Mouse (Mus musculus): Measurements from ENCODE around the gene Ltbp2.

The Ltbp2 gene

DNA sequence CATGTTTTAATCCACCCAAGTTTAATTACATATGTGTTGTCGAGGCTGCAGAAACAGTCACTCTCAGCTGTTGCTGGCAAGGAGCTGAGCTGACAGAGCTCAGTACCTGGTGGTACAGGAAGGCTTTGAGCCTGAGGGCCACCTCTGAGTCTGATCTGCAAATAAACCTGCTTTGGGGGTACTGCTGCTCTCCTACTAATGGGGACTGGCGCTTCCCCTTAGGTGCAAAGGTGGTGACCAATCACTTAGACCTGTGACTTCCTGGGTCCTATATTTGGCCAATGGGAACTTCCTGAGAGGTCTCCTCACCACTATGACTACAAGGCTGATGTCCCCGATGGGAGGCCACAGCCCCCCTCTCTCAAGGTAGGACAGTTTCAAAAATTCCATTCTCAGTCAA lies 35.6 kb downstream of the Ltbp2 start:
- no peak for DNase-seq (ENCODE audit: low read depth, low spot score)

DNA sequence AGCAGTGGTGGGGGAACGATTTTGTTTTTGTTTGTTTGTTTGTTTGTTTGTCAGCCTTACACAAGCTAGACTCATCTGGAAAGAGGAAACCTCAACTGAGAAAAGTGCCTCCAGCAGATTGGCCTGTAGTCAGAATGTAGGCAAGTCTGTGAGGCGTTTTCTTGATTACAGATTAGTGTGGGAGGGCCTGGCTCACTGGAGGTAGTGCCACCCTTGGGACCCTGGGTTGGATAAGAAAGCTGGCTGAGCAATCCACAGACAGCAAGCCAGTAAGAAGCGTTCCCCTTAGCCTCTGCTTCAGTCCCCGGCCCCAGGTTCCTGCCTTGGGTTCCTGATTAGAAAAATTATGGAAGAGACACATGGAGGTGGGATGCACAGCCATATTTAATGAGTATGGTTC lies 36.4 kb downstream of the Ltbp2 start:
- DNase-seq (ENCODE audit: low read depth, low spot score) = no peak

DNA sequence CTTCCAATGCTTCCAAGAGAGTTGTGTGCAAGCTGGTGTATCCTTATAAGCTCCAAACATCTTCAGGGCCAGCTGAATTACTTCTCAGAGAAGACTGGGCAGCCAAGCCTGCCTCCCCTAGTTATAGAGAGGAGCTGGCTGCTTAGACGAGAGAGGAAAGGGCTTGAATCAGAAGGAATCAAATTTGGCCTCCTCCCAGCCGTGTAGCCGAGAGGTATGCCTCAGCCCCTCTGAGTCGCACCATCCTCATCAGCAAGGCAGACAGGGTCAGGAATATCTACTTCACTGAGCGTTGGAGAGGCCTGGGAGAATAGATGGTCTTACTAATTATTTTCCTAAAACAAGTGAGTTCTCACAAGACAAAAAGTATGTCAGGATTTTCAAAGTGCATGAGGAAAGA lies 40.7 kb downstream of the Ltbp2 start:
- no peak for DNase-seq (ENCODE audit: low read depth, low spot score)

DNA sequence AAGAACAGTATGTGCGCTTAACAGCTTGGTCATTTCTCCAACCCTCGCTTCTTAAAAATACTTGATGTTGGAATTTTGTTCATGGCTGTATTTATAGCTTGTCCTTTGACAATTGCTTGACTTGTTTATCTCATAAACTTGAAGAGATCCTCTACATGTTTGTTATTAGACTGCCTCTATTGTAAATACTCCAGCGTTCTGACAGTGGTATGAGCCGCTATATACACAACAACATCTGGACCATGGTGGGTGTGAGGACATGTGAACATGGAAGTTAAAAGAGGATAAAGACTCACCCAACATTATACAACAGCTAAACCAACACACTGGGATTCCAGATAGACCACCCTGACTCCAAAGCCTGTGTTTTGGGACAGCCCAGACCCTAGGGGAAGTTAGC lies 41.6 kb downstream of the Ltbp2 start:
- no peak for DNase-seq (ENCODE audit: low read depth, low spot score)

DNA sequence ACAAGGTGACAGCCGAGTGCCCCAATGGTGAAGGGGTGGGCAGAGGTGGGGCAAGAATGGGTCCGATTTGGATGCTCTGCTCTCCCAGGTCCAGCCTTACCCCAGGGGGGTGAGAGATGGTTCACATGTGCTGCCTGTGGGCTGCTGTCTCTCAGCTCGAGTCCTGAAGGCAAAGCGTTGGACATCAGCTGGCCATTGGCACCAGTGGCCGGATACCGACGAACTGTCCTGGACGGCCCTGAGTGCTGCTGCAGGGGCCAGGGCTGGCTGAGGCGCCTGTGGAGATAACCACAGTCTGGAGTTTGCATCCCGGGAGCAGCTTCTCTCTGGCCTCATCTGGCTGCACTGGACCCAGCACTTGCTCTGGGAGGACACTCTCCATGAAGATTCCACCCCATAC lies 44.7 kb downstream of the Ltbp2 start:
- DNase-seq (ENCODE audit: low read depth, low spot score) = no peak

DNA sequence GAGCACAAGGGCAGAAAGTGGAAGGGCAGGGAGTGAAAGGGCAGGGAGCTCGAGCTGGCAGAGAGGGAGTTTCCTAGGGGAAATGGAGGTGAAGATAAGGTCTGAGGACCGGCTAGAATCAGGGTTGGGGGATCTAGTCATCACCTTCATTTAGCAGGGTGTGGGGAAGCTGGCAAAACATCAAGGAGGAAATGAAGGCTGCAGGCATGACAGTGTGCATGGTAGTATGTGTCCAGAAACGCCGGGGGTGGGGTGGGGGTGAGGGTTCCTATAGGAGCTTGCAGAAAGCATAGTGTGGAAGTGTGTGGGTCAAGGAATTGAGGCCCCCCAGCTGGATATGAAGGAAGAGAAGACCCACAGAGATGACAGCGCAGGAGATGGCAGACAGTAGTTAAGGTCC lies 45.2 kb downstream of the Ltbp2 start:
- DNase-seq (ENCODE audit: low read depth, low spot score) = no peak

DNA sequence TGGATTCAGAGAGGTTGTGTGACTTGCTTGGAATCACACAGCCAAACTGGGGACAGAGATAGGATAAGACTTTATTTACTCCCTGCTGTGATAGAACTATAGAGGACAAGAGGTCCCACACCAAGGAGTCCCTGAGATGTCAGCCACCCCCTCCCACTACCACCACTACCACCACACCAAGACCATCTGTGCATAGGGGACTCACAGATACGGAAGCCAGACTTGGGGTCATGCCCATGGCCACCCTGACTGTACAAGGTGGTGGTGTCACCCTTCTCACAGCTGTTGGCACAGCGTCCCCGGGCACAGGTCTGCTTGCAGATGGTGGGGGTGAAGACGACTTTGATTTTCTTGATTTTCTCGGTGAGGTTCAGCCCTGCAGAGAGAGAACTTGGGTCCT lies 45.9 kb downstream of the Ltbp2 start:
- DNase-seq (ENCODE audit: low read depth, low spot score) = no peak

DNA sequence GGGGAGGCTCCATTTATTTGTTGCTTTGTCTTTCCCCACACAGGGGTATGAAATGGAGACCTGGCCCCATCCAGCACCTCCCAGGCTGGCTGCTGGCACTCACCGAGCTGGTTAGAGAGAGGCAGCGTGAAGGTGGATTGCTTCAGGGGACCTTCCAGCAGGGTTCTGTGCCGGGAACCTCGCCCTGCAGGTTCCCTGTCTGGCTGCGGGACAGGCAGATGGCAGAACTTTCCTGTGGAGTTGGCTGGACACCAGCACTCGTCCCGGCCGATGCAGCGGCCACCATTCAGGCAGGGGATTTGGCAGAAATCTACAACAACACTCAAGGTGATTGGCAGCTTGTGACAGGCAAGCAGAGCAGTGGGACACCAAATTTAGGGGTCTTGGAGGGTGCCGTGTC lies 46.4 kb downstream of the Ltbp2 start:
- DNase-seq (ENCODE audit: low read depth, low spot score) = no peak

DNA sequence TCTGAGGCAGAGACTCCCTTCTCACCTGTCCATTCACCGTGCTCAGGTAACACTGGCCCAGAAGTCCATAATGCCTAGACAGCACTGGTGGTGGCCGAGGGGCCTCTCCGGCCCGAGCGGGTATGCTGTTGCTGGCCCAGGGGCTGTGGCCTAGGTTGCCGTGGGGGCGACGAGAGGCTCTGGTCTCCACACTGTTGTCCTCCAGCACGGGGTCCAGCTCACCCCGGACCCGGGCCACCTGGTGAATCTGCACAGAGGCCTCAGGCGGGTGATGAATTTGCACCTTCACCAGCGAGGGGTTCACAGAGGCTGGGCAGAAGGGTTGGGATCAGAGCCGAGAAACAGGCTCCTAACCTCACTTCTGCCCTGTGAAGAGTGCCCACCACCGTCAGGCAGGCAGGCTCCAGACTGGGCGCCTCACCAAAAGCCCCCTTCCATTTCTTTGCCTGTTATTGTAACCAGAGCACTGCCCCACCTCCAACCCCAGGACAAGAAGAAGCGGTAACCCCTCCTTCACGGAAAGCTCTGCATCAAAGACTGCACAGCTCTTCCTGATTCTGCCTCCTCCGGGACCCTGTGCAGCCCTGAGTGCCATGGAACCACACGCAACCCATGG lies 47.1 kb downstream of the Ltbp2 start:
- DNase-seq (ENCODE audit: low read depth, low spot score) = no peak

DNA sequence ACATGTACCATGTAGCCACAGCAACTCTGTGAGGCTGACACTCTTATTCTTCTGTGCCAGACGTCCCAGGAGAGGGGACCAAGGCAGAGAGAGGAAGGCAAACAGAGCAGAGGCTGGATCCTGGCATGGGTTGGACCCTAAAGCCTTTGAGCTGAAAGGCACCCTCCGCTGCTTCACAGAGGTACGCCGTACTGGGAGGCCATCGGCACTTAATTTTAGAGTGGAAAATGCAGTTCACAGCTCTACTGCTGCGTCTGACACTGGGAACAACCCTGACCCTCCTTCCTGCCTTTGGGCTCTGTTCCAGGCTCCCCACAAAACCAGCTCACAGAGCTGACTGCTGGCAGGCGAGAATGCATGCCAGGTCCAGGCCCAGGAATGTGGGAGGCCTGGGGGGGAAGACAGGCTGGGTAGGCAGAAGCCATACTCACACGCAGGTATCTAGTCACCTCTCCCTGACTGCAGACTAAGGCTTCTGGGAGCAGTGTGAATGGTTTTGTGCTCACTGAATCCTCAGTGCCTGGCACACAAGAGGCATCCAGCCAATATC lies 48.9 kb downstream of the Ltbp2 start:
- no peak for DNase-seq (ENCODE audit: low read depth, low spot score)

DNA sequence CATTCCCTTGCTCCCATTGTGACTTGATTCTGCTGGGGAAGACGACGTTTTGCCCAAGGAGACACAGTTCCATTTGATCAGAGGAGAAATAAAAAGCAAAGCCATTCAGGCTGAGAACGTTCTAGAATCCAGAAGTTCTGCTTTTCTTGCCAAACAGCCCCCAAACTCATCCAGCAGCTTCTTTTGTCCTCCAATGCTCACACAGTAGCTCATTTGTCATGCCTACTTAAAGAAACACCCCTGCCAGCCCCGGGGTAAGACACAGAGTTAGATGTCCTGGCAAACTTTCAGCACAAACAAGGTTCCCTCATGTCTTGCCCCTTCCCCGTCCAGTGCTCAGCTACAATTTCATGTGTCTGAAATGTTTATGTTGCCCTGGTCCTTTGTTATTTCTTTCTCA lies 52.1 kb downstream of the Ltbp2 start:
- no peak for DNase-seq (ENCODE audit: low read depth, low spot score)

DNA sequence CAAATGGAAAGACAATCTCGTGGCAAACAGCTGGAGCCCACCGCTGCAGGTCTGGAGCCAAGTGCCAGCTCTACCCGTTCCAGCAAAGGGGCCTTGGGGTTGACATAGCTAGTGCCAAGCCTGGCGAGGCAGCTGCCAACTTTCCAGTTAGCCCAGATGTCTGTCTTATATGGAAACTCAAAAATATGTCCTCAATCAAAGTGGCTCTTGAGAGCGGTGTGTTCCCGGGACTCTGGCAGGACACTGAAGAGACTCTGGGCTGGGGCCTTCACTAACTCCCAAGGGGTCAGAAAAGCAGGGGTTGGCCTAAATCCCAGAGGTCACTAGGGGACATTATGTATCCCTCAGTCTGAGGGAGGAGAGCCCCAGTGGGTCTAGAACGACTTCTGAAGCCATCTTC lies 52.7 kb downstream of the Ltbp2 start:
- DNase-seq (ENCODE audit: low read depth, low spot score) = no peak

DNA sequence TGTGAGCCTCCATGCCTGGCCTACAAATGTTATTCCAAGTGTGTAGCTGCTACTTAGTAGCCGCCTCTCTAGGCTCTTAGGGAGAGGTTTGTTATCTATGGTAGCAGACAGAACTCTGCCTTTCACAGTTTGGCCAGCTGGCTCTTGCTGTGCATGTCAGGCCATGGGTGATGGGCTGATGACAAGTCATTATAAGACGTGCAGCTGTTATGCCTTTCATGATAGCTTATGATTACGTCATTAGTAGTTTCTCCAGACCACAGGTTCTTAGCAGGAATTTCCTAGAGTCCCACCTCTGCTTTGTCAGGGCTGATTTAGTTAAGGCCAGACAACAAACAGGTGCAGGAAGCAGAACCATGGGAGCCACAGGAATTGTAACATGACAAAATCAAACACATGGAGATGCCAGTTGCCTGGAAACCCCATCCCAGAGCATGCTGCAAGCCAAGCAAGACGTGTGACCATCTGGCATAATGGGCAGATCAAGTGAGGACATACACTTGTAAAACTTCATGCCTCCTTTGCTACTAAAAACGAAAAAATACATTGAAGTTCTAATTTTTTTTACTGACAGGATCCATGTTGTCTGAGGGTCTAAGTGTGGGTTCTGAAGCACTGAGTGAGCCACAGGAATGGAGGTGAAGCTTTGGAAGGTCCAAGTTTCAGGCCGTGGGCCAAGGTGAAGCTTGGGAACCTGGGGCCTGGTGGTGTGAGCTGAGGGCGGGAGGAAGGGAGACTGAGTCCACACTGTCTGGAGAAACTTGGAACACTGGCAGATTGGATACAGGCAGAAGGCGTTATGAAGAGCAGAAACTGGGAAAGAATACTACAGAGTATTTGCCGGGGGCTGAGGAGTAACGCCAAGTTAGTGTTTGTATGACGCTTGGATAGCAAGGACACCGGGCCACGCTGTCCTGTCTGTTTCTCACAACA lies 56.8 kb downstream of the Ltbp2 start:
- DNase-seq (ENCODE audit: low read depth, low spot score) = no peak

DNA sequence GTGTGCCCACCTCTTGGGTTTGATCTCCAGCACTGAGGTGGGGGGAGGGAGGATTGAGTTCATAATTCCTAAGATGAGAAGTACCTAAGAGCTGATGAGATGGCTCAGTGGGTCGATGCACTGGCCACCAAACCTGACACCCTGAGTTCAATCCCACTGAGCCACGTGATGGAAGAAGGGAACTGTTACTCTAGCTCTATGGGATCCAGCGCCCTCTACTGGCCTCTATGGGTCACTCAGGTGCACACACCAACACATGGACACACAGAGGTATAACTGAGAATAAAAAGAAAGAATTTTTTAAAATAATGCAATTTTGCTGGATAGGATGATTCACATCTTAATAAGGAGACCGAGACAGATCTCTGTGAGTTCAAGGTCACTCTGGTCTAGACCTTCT lies 57.8 kb downstream of the Ltbp2 start:
- no peak for DNase-seq (ENCODE audit: low read depth, low spot score)

DNA sequence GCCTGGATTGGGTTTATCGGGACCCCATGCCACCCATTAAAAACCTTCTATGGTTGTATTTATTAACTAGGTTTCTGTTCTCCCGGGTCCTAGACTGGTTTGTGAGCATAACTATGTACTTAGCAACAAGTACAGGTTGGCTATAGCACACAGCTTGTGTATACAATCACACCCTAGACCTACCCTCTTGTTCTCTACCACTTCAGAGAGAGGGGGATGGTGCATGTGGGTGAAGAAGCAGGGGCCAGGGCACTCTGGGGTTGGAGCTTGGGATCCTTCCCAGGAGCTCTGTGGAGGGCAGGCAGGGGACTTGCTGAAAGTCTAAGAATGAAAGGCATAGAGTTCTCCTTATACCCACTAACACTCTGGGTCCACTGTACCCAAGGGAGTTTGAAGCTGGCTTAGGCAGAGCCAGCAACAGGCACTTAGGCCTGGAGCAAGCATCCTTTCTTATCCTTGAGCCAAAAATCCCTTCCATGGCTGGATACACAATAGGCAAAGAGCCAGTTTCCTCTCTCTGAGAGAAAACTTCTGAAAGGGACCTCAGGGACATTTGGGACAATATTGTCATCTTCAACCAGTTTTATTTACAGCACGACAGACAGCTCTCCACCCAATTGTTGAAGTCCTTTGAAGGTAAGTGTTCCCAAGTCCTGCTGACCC lies 61.5 kb downstream of the Ltbp2 start:
- DNase-seq (ENCODE audit: low read depth, low spot score) = no peak

DNA sequence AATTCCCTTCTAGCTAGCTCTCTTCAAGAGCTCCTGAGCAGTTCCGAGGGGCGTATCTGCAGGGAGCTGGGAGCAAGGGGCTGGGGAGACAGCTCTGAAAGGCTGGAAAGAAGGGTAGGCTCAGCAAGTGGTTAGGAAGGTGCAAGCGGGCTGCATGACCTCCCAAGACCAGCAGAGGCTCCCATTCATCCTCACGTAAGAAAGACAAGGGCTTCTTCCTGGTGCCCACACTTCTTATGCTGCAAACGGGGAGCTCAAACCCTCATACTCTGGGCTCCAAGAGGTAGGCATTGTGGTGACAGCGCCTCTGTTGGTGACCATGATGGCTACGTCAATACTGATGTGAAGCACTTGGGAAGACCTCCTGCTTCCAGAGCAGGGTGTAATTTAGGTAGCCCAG lies 62.6 kb downstream of the Ltbp2 start:
- no peak for DNase-seq (ENCODE audit: low read depth, low spot score)

DNA sequence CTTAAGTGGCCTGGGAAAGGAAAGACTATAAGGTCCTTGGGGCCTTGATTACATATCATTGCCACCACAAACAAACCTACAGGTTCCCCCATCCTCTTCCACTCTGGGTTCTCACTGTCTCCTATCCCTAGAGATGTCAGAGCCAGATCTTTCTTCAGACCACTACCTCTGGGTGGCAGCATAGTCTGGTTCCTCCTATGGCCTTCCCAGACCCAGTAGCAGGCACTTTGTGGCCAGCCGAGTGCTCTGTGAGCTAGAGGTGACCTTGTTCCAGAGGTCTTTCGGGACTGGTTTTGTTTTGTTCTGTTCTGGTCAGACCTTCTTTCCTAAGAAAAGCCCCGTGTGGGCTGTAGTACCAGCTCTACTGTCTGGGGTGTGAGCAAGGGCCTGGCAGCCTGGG lies 64.3 kb downstream of the Ltbp2 start:
- no peak for DNase-seq (ENCODE audit: low read depth, low spot score)

DNA sequence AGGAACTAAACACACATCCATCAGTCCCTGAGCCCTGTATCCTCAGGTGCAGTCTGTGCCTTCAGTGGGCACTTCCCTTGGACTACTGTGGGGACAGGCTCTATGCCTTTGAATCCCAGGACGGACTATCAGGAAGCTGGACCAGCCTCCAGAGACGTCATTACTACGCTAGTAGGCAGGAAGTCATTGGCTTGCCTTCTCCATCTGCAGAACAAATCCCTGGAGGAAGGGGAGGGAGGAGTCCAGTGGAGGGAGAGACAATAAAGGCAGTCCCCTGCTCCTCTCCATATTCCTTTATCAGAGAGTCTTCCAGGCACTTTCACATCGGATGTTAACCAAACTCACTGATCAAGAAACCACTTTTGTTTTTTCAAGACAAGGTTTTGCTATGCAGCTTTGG lies 64.8 kb downstream of the Ltbp2 start:
- no peak for DNase-seq (ENCODE audit: low read depth, low spot score)

DNA sequence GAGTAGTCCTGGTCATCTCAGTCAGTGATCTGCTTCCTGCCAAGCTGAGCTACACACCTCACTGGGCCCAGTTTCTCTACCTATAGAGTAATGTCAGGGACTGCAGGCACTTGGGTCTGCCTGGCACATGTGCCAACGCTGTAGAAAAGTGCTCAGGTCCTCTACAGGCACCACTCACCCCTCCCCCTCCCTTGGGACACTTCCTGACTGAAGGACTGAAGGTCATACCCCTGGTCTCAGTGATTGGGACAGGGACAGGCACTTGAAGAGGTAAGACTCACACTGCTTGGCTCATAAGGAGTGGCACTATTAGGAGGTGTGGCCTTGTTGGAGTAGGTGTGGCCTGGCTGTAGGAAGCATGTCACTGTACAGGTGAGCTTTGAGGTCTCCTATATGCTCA lies 65.5 kb downstream of the Ltbp2 start:
- DNase-seq (ENCODE audit: low read depth, low spot score) = no peak

DNA sequence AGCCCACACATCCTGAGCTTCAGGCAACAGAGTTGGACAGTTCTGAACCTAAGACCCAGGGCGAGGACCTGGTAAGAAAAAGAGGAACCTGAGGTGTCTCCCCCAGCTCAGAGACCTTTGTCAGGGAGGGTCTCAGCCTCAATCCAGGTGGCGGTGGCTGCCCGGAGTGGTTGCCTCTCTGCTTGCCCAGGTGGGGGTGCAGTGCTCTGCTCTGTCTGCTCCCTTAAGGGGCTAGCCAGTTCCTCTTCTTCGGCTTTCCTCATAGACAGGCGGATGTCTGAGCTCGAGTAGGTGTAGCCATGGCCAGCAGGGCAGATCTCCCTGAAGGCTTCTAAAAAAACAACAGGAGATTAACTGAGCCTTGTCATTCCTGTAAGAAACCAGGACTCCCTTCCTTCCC lies 67.3 kb downstream of the Ltbp2 start:
- no peak for DNase-seq (ENCODE audit: low read depth, low spot score)

DNA sequence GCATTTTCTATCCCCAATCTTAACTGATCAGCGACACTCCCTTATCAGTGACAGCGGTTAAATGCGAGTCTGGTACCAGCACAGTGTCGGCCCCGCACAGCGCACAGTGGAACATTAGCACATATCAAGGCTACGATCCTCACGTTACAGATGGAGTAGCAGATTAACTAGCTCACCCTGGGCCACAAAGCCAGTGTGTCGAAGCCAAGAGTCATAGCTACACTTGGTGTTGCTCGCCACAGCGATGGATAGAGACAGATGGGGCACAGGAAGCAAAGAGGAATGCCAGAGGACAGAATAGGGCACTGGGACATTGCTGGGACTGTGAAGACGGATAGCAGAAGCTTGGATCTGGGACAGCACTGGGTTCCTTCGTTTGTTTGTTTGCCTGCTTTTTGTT lies 69.0 kb downstream of the Ltbp2 start:
- no peak for DNase-seq (ENCODE audit: low read depth, low spot score)

DNA sequence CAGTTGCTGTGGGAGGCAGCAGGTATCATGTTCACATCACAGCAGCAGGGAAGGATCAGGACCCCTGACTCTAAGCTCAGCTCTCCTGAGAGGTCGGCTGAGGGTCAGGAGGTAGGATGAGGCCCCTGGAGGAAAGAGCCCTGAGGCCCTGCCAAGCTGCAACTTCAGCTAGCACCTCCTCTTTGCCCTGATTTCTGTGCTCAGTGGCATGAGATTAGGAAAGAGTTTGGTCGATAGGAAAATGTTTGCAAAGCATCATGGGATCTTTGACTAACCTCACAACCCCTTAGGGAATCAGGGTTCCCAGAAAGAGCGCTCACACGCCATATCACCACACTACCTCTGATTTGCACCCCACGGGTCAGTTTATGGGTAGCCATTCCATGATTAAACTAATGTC lies 69.6 kb downstream of the Ltbp2 start:
- no peak for DNase-seq (ENCODE audit: low read depth, low spot score)

DNA sequence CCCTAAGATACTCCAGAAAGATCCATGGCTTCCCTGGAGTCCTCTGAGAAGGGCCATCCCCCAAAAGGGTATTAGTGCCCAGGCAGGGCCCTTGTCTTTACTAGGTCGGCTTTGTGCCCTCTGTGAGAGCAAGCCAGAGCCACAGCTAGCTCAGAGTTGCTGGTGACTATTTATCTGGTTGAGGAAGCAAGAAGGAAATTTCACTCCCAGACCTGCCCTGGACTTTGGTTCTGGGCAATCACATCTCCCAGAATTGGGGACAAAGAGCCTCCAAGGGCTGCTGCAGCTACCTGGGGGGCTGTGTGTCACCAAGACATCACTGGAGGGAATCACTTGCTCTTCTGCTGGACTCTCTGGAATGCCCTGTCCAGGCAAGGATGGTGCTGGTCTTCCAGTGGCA lies 70.3 kb downstream of the Ltbp2 start:
- DNase-seq (ENCODE audit: low read depth, low spot score) = no peak

Measured in embryo, embryonic 11.5 days (tissue).